Mouse (Mus musculus) adipose tissue, adult 10 weeks (tissue): ENCODE results near the gene Wdr64. TPM values are rescaled to one million over a fixed set of nuclear protein-coding genes. Genes with fewer than 3 reads are reported as not detected.

Experiments
- polyA plus RNA-seq: library from polyadenylated mRNA; stranded (reverse); fragments of 350-450 nt; fragmentation: Illumina TruSeq; extraction: RNeasy Lipid Tissue Mini Kit (QIAGEN cat#74804); gene quantifications from one replicate; pipeline ENCODE4 v1.2.3, GENCODE M21; 2014; ENCODE audit warnings: low read depth, low replicate concordance

Gene Wdr64
- 1.6 TPM for polyA plus RNA-seq

GRCm38 (mm10) chr1:175698293-175698692 is at the start of gene Wdr64:
Gene Wdr64, plus strand, starts transcription at chr1:175698593.

GRCm38 (mm10) chr1:175692246-175692996 is 6.0 kb upstream of the Wdr64 start, which contains the start of the genes Opn3 and Chml:
Gene Opn3, minus strand, starts transcription at chr1:175692776.
Gene Chml, minus strand, starts transcription at chr1:175692901.

Other genes with a start within 250 kb of the Wdr64 start
- 3.1 TPM for gene Rgs7, start 206.1 kb upstream of the Wdr64 start, polyA plus RNA-seq
- gene Kmo, start 78.2 kb upstream of the Wdr64 start, polyA plus RNA-seq = 2.7 TPM
- gene Fh1, start 73.0 kb upstream of the Wdr64 start, polyA plus RNA-seq = 73.4 TPM
- 13.0 TPM for gene Opn3, start 5.8 kb upstream of the Wdr64 start, polyA plus RNA-seq
- gene Chml, start 5.7 kb upstream of the Wdr64 start, polyA plus RNA-seq = 3.6 TPM
- 0.78 TPM for gene Exo1, start 182.0 kb downstream of the Wdr64 start, polyA plus RNA-seq
- not detected for gene Gm38100, start 221.7 kb downstream of the Wdr64 start, polyA plus RNA-seq